Mouse (Mus musculus): ENCODE measurements around the gene Jakmip3.
A peak's percentile ranks its signal among the peaks of the same experiment; 100 is the strongest.

Jakmip3 gene

GRCm38 (mm10) chr7:139096399-139096798 lies 155.9 kb downstream of the Jakmip3 start:
- DNase-seq (ENCODE audit: low read depth, low spot score), result no peak

- no peak for DNase-seq (ENCODE audit: low read depth, low spot score)
These were observed 160.1 kb downstream of the Jakmip3 start for GRCm38 (mm10) chr7:139100531-139101095.

GRCm38 (mm10) chr7:139101286-139101804 lies 160.8 kb downstream of the Jakmip3 start:
- DNase-seq (ENCODE audit: low read depth, low spot score), result no peak

GRCm38 (mm10) chr7:139101826-139102225 lies 161.3 kb downstream of the Jakmip3 start:
- no peak for DNase-seq (ENCODE audit: low read depth, low spot score)

GRCm38 (mm10) chr7:139103960-139104381 lies 163.4 kb downstream of the Jakmip3 start:
- DNase-seq (ENCODE audit: low read depth, low spot score), result no peak

- no peak for DNase-seq (ENCODE audit: low read depth, low spot score)
These were observed 164.5 kb downstream of the Jakmip3 start for GRCm38 (mm10) chr7:139105076-139105475.

GRCm38 (mm10) chr7:139105705-139106104 lies 165.2 kb downstream of the Jakmip3 start:
- DNase-seq (ENCODE audit: low read depth, low spot score), result no peak

GRCm38 (mm10) chr7:139107908-139108650 lies 167.5 kb downstream of the Jakmip3 start:
- no peak for DNase-seq (ENCODE audit: low read depth, low spot score)

GRCm38 (mm10) chr7:139119152-139119774 lies 178.7 kb downstream of the Jakmip3 start:
- DNase-seq (ENCODE audit: low read depth, low spot score), result peak; percentile 80

GRCm38 (mm10) chr7:139119775-139120153 lies 179.2 kb downstream of the Jakmip3 start:
- no peak for DNase-seq (ENCODE audit: low read depth, low spot score)

GRCm38 (mm10) chr7:139125881-139126280 lies 185.4 kb downstream of the Jakmip3 start:
- no peak for DNase-seq (ENCODE audit: low read depth, low spot score)

GRCm38 (mm10) chr7:139126549-139126948 lies 186.0 kb downstream of the Jakmip3 start:
- DNase-seq (ENCODE audit: low read depth, low spot score), result no peak

- no peak for DNase-seq (ENCODE audit: low read depth, low spot score)
These were observed 188.5 kb downstream of the Jakmip3 start for GRCm38 (mm10) chr7:139128994-139129393.

- DNase-seq (ENCODE audit: low read depth, low spot score), result peak; percentile 41
These were observed 189.8 kb downstream of the Jakmip3 start for GRCm38 (mm10) chr7:139130361-139130760.

GRCm38 (mm10) chr7:139131538-139131937 lies 191.0 kb downstream of the Jakmip3 start:
- DNase-seq (ENCODE audit: low read depth, low spot score), result no peak

GRCm38 (mm10) chr7:139133446-139133845 lies 192.9 kb downstream of the Jakmip3 start:
- no peak for DNase-seq (ENCODE audit: low read depth, low spot score)

Data from forelimb bud, embryonic 11.5 days (tissue).